Mouse (Mus musculus): ENCODE measurements around the gene Ankrd23. TPM values are rescaled to one million over a fixed set of nuclear protein-coding genes. Genes with fewer than 3 reads are reported as not detected.

The Ankrd23 gene
- polyA plus RNA-seq, 1 experiment from 2014 or later = 14.6 TPM

DNA sequence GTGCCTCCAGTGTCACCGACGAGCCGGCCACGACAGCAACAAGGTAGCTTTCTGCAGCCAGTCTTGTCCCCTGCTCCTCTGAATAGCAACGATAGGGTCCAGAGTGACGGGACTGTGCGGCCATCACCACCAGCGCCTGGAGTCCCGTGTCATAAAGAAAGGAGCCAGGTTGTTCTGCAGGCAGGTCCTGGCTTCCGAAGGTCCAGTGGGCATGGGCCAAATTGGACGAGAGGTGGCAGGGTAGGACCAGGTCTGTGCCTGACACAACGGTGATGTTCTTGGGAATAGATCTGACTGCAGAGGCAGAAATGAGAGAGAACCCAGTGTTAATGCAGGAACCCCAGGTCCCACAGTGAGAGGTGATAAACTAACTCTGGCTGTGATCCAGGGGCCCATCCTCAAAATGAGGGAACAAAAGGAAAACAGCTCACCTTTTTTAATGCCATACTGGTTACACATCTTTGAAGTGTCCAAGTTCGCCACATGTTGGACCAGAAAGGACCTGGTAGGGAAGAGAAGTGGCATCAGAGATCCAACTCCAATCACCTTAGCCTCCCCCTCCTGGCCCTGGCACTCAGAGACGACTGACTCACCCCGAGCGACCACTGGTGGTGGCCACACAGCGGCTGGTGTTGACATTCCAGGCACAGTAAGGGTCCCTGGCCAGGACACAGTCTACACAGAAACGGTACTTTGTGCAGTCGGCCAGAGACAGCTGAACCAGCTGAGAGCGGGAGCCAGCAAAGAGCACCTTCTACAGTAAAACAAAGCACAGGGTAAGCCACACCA is 13.6 kb upstream of the Ankrd23 start:
- WGBS = 77% methylated on average over 20 of the region's 20 CpGs
- Histone ChIP-seq H3K4me1 (ENCODE audit: control insufficient read depth, insufficient read depth, low read length) (peaks cover 40% of the 10 kb centered on the region), H3K27ac (ENCODE audit: low read depth, low read length) (no peak overlapping the region), H3K27me3 (ENCODE audit: control insufficient read depth, insufficient read depth, low read length) (no peaks in the 10 kb centered on the region), H3K9ac (ENCODE audit: low read depth, low read length) (no peak overlapping the region), H3K4me3 (ENCODE audit: low read length) (no peak overlapping the region), H3K36me3 (ENCODE audit: control insufficient read depth, insufficient read depth, low read length) (peaks cover 67% of the 10 kb centered on the region), H3K9me3 (ENCODE audit: control insufficient read depth, low read length) (no peaks in the 10 kb centered on the region), H3K4me2 (replicated peaks; ENCODE audit: low read depth, low read length) (no peak overlapping the region)
- no peak for ATAC-seq (ENCODE audit: low FRiP score, low TSS enrichment)

GRCm38 (mm10) chr1:36549491-36549890 is 12.8 kb upstream of the Ankrd23 start:
- no peak overlapping the region; the same call in 1 of the 2 replicates for H3K4me2 ChIP-seq (replicated peaks; ENCODE audit: low read depth, low read length)
- peak overlapping the region; percentile 18; the same call in 1 of the 2 replicates for H3K9ac ChIP-seq (ENCODE audit: low read depth, low read length)
- H3K4me3 ChIP-seq (ENCODE audit: low read length) = no peak overlapping the region

GRCm38 (mm10) chr1:36548771-36549170 is 12.1 kb upstream of the Ankrd23 start:
- no peak for ATAC-seq (ENCODE audit: low FRiP score, low TSS enrichment)
- Histone ChIP-seq H3K4me1 (ENCODE audit: control insufficient read depth, insufficient read depth, low read length) (peaks cover 29% of the 10 kb centered on the region), H3K9ac (ENCODE audit: low read depth, low read length) (no peak overlapping the region; the same call in 1 of the 2 replicates), H3K4me2 (replicated peaks; ENCODE audit: low read depth, low read length) (no peak overlapping the region), H3K36me3 (ENCODE audit: control insufficient read depth, insufficient read depth, low read length) (peaks cover 54% of the 10 kb centered on the region), H3K4me3 (ENCODE audit: low read length) (no peak overlapping the region), H3K27me3 (ENCODE audit: control insufficient read depth, insufficient read depth, low read length) (no peaks in the 10 kb centered on the region), H3K9me3 (ENCODE audit: control insufficient read depth, low read length) (no peaks in the 10 kb centered on the region), H3K27ac (ENCODE audit: low read depth, low read length) (no peak overlapping the region)
- 32% methylated on average over 8 of the region's 8 CpGs for WGBS

More at GRCm38 (mm10) chr1:36549491-36549890, 12.8 kb upstream of the Ankrd23 start:
- H3K9me3 ChIP-seq (ENCODE audit: control insufficient read depth, low read length) = no peaks in the 10 kb centered on the region
- 70% methylated on average over 18 of the region's 18 CpGs for WGBS
- H3K27ac ChIP-seq (ENCODE audit: low read depth, low read length) = no peak overlapping the region
- no peak for ATAC-seq (ENCODE audit: low FRiP score, low TSS enrichment)
- peaks cover 32% of the 10 kb centered on the region for H3K4me1 ChIP-seq (ENCODE audit: control insufficient read depth, insufficient read depth, low read length)
- H3K27me3 ChIP-seq (ENCODE audit: control insufficient read depth, insufficient read depth, low read length) = no peaks in the 10 kb centered on the region
- peaks cover 61% of the 10 kb centered on the region for H3K36me3 ChIP-seq (ENCODE audit: control insufficient read depth, insufficient read depth, low read length)

GRCm38 (mm10) chr1:36547981-36548598 is 11.4 kb upstream of the Ankrd23 start:
- peaks cover 29% of the 10 kb centered on the region for H3K4me1 ChIP-seq (ENCODE audit: control insufficient read depth, insufficient read depth, low read length)
- no peak overlapping the region for H3K4me3 ChIP-seq (ENCODE audit: low read length)
- H3K4me2 ChIP-seq (replicated peaks; ENCODE audit: low read depth, low read length) = no peak overlapping the region
- H3K9me3 ChIP-seq (ENCODE audit: control insufficient read depth, low read length) = no peaks in the 10 kb centered on the region
- peaks cover 47% of the 10 kb centered on the region for H3K36me3 ChIP-seq (ENCODE audit: control insufficient read depth, insufficient read depth, low read length)
- H3K9ac ChIP-seq (ENCODE audit: low read depth, low read length) = no peak overlapping the region
- no peaks in the 10 kb centered on the region for H3K27me3 ChIP-seq (ENCODE audit: control insufficient read depth, insufficient read depth, low read length)
- WGBS = 36% methylated on average over 9 of the region's 9 CpGs
- no peak for ATAC-seq (ENCODE audit: low FRiP score, low TSS enrichment)
- H3K27ac ChIP-seq (ENCODE audit: low read depth, low read length) = peak overlapping the region; percentile 69; the same call in 1 of the 2 replicates

DNA sequence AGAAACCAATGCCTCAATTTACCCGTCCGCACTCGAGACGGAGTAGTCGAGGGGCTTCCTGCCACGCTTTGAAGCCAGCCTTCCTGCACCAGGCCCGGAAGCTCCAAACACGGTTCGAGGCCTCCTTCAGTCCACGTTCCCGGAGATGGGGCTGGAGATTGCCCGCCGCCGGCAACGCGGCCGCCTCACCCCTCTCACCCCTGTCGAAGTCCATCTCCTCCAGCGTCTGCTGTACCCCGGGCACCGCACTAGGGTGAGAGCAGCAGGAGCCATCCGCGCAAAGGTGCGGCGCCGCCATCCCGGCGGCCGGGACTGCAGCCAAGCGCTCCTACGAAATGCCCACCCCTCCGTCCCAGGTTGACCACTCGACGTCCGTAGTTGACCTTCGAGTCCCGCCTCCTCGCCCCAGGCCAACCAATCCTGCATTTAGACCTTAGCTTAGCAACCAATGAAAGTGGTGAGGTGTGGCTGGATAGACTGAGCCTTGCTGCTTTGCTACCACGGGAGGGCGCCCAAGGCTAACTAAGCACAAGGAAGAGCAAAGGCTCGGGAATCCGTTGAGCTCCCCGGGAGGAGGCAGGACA is 10.3 kb upstream of the Ankrd23 start, which contains the start of gene Ankrd39:
Gene Ankrd39 (minus strand): TSS at position 558 of the 584 bp plus-strand sequence.
- Histone ChIP-seq H3K4me2 (replicated peaks; ENCODE audit: low read depth, low read length) (peak within 1 kb of the TSS; percentile 80), H3K36me3 (ENCODE audit: control insufficient read depth, insufficient read depth, low read length) (peaks cover 36% of the 10 kb centered on the region), H3K9me3 (ENCODE audit: control insufficient read depth, low read length) (no peaks in the 10 kb centered on the region), H3K4me1 (ENCODE audit: control insufficient read depth, insufficient read depth, low read length) (peaks cover 29% of the 10 kb centered on the region), H3K27me3 (ENCODE audit: control insufficient read depth, insufficient read depth, low read length) (no peaks in the 10 kb centered on the region), H3K27ac (ENCODE audit: low read depth, low read length) (peak within 1 kb of the TSS; percentile 69), H3K9ac (ENCODE audit: low read depth, low read length) (peak within 1 kb of the TSS; percentile 75), H3K4me3 (ENCODE audit: low read length) (peak within 1 kb of the TSS; percentile 73)
- WGBS = under 1% methylated on average over 43 of the region's 43 CpGs
- peak; percentile 98 for ATAC-seq (ENCODE audit: low FRiP score, low TSS enrichment)

GRCm38 (mm10) chr1:36545845-36546600 is 9.3 kb upstream of the Ankrd23 start:
- 75% methylated on average over 18 of the region's 19 CpGs for WGBS
- no peak for ATAC-seq (ENCODE audit: low FRiP score, low TSS enrichment)
- H3K4me3 ChIP-seq (ENCODE audit: low read length) = peak overlapping the region; percentile 73
- H3K4me1 ChIP-seq (ENCODE audit: control insufficient read depth, insufficient read depth, low read length) = peaks cover 25% of the 10 kb centered on the region
- H3K27ac ChIP-seq (ENCODE audit: low read depth, low read length) = no peak overlapping the region
- no peak overlapping the region; the same call in 1 of the 2 replicates for H3K9ac ChIP-seq (ENCODE audit: low read depth, low read length)
- peak overlapping the region; percentile 80 for H3K4me2 ChIP-seq (replicated peaks; ENCODE audit: low read depth, low read length)
- no peaks in the 10 kb centered on the region for H3K27me3 ChIP-seq (ENCODE audit: control insufficient read depth, insufficient read depth, low read length)
- no peaks in the 10 kb centered on the region for H3K9me3 ChIP-seq (ENCODE audit: control insufficient read depth, low read length)
- peaks cover 35% of the 10 kb centered on the region for H3K36me3 ChIP-seq (ENCODE audit: control insufficient read depth, insufficient read depth, low read length)

- H3K4me3 ChIP-seq (ENCODE audit: low read length) = no peak overlapping the region
- no peaks in the 10 kb centered on the region for H3K27me3 ChIP-seq (ENCODE audit: control insufficient read depth, insufficient read depth, low read length)
- H3K4me1 ChIP-seq (ENCODE audit: control insufficient read depth, insufficient read depth, low read length) = peaks cover 25% of the 10 kb centered on the region
- 75% methylated on average over 2 of the region's 2 CpGs for WGBS
- H3K27ac ChIP-seq (ENCODE audit: low read depth, low read length) = no peak overlapping the region
- no peak for ATAC-seq (ENCODE audit: low FRiP score, low TSS enrichment)
- no peaks in the 10 kb centered on the region for H3K9me3 ChIP-seq (ENCODE audit: control insufficient read depth, low read length)
- H3K9ac ChIP-seq (ENCODE audit: low read depth, low read length) = no peak overlapping the region
- peaks cover 34% of the 10 kb centered on the region for H3K36me3 ChIP-seq (ENCODE audit: control insufficient read depth, insufficient read depth, low read length)
- H3K4me2 ChIP-seq (replicated peaks; ENCODE audit: low read depth, low read length) = no peak overlapping the region
These were observed 8.7 kb upstream of the Ankrd23 start for GRCm38 (mm10) chr1:36545382-36545781.

GRCm38 (mm10) chr1:36542925-36543324 is 6.2 kb upstream of the Ankrd23 start:
- 91% methylated on average over 9 of the region's 9 CpGs for WGBS
- H3K36me3 ChIP-seq (ENCODE audit: control insufficient read depth, insufficient read depth, low read length) = peaks cover 34% of the 10 kb centered on the region
- no peak overlapping the region for H3K27ac ChIP-seq (ENCODE audit: low read depth, low read length)
- H3K9ac ChIP-seq (ENCODE audit: low read depth, low read length) = no peak overlapping the region
- no peaks in the 10 kb centered on the region for H3K27me3 ChIP-seq (ENCODE audit: control insufficient read depth, insufficient read depth, low read length)
- no peak for ATAC-seq (ENCODE audit: low FRiP score, low TSS enrichment)
- H3K4me1 ChIP-seq (ENCODE audit: control insufficient read depth, insufficient read depth, low read length) = peaks cover 9% of the 10 kb centered on the region
- no peaks in the 10 kb centered on the region for H3K9me3 ChIP-seq (ENCODE audit: control insufficient read depth, low read length)
- no peak overlapping the region for H3K4me2 ChIP-seq (replicated peaks; ENCODE audit: low read depth, low read length)
- H3K4me3 ChIP-seq (ENCODE audit: low read length) = no peak overlapping the region
